Mouse (Mus musculus) forebrain, embryonic 13.5 days (tissue): ENCODE results near the gene Mroh2a. TPM values are rescaled to one million over a fixed set of nuclear protein-coding genes. Genes with fewer than 3 reads are reported as not detected.

Experiments used
- ATAC-seq: fragments of 200-750 bp; cut with Nextera tagmentation; 2 replicates; pipeline ENCODE4 v1.8.0; 2017
- H3K27ac ChIP-seq: fragments of 300-500 bp; sonication (generic); 2 replicates; pipeline ENCODE4 v1.5.1; 2015; ENCODE audit warnings: inconsistent platforms, mild to moderate bottlenecking, moderate library complexity
- H3K27me3 ChIP-seq: fragments of 300-500 bp; sonication (generic); 2 replicates; pipeline ENCODE4 v1.6.1; 2015; ENCODE audit warnings: mild to moderate bottlenecking, inconsistent platforms
- H3K36me3 ChIP-seq: fragments of 300-500 bp; sonication (generic); 2 replicates; pipeline ENCODE4 v1.6.1; 2015; ENCODE audit warnings: mild to moderate bottlenecking, inconsistent platforms; ENCODE audit not compliant: poor library complexity, severe bottlenecking
- H3K4me1 ChIP-seq: fragments of 300-500 bp; sonication (generic); 2 replicates; pipeline ENCODE4 v1.6.1; 2015; ENCODE audit warnings: inconsistent platforms
- H3K4me2 ChIP-seq: fragments of 300-500 bp; sonication (generic); 2 replicates; pipeline ENCODE4 v1.6.1; 2015; ENCODE audit warnings: inconsistent platforms, mild to moderate bottlenecking, moderate library complexity
- H3K4me3 ChIP-seq: fragments of 300-500 bp; sonication (generic); 2 replicates; pipeline ENCODE4 v1.5.1; 2015; ENCODE audit warnings: mild to moderate bottlenecking, inconsistent platforms
- H3K9ac ChIP-seq: fragments of 300-500 bp; sonication (generic); 2 replicates; pipeline ENCODE4 v1.6.1; 2015; ENCODE audit warnings: mild to moderate bottlenecking, inconsistent platforms
- H3K9me3 ChIP-seq: fragments of 300-500 bp; sonication (generic); replicated peaks from 2 replicates; pipeline ENCODE4 v1.6.1; 2016; ENCODE audit warnings: inconsistent platforms
- WGBS: fragments of 180-500 bp; shearing (Covaris S2); methylation state at CpG from one replicate; pipeline ENCODE4 v1.1.7; 2015; 5-methylcytosine and 5-hydroxymethylcytosine counted together
- polyA plus RNA-seq: library from polyadenylated mRNA; unstranded; fragments of >200 nt; fragmentation: Nextera tagmentation; extraction: Ambion mirVana; gene quantifications from 2 replicates; pipeline ENCODE4 v1.2.1, GENCODE M21; 2015

Mroh2a gene
- polyA plus RNA-seq, 1 experiment from 2014 or later: 1.7 TPM

DNA sequence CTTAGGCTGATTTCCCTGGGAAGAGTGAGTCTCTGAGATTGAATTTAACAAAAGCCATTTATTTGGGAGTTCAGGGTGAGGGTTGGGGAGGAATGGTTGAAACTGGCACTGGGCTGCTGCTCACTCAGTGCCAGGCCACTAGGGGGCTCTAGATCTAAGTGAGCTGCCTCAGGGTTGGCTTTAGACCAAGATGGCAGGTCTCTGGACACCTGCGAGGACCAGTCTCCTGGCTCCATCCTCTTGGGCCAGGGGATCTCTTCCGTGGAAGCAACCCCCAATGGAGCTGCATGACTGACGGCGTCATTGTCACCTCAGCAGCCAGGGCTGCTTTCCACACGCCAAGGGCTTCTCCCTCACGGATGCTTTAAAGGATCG, 58.1 kb downstream of the Mroh2a start:
- H3K9me3 ChIP-seq: peaks cover 70% of the 10 kb centered on the region
- H3K27me3 ChIP-seq: no peaks in the 10 kb centered on the region
- no peak overlapping the region for H3K4me2 ChIP-seq
- H3K4me1 ChIP-seq: no peaks in the 10 kb centered on the region
- WGBS: 64% methylated on average over 7 of the region's 7 CpGs
- H3K36me3 ChIP-seq: no peaks in the 10 kb centered on the region
- no peak for ATAC-seq
- H3K4me3 ChIP-seq: no peak overlapping the region
- H3K27ac ChIP-seq: no peak overlapping the region
- no peak overlapping the region for H3K9ac ChIP-seq

GRCm38 (mm10) chr1:88285652-88286051, 58.9 kb downstream of the Mroh2a start:
- 70% methylated on average over 5 of the region's 5 CpGs for WGBS
- Histone ChIP-seq H3K36me3 (no peaks in the 10 kb centered on the region), H3K4me1 (no peaks in the 10 kb centered on the region), H3K4me3 (no peak overlapping the region), H3K9me3 (peaks cover 77% of the 10 kb centered on the region), H3K27ac (no peak overlapping the region), H3K9ac (no peak overlapping the region), H3K4me2 (no peak overlapping the region), H3K27me3 (no peaks in the 10 kb centered on the region)
- ATAC-seq: no peak

- Histone ChIP-seq H3K27ac (no peak overlapping the region), H3K36me3 (no peaks in the 10 kb centered on the region), H3K4me3 (no peak overlapping the region), H3K4me2 (no peak overlapping the region), H3K9me3 (peaks cover 80% of the 10 kb centered on the region), H3K4me1 (no peaks in the 10 kb centered on the region), H3K27me3 (no peaks in the 10 kb centered on the region), H3K9ac (no peak overlapping the region)
- 81% methylated on average over 15 of the region's 15 CpGs for WGBS
- ATAC-seq: no peak
Observed at GRCm38 (mm10) chr1:88286136-88286845, 59.5 kb downstream of the Mroh2a start.

DNA sequence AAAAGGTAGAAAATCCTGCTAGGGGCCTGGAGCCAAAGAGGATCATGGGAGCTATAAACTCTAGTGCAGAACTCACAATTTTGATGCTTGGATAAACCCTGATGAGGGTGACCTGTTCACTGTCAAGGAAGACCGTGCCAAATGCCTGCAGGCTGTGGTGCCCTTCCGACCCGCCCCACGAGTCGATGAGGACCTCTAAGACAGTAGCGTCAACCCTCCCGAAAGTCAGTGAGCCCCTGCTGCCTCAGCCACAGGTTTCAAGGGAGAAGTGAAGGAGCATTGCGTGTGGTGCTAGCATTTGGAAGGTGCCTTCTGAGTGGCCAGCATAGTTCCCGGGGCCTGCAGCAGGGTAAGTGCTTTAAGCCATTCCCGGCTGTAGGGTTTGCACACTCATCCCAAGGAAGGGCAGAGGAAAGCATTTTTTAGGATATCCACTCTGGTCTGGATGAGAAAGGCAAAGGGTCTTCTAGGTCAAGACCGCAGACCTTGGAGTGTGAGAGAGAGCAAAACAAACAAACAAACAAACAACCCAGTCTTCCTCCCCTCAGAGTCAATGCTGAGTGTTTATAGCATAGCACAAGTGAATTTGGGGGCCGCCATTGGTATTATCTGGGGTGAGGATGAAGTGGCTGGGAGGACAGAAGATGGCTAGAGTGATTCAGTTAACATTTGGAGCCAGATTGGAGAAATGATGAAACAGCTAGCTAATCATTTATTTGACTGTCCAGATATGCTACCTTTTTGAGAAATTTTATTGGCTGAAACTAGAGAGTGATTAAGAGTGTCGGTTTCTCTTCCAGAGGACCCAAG, 60.3 kb downstream of the Mroh2a start:
- Histone ChIP-seq H3K27me3 (no peaks in the 10 kb centered on the region), H3K27ac (no peak overlapping the region), H3K4me2 (no peak overlapping the region), H3K9me3 (peaks cover 82% of the 10 kb centered on the region), H3K4me3 (no peak overlapping the region), H3K36me3 (no peaks in the 10 kb centered on the region), H3K9ac (no peak overlapping the region), H3K4me1 (no peaks in the 10 kb centered on the region)
- WGBS: 75% methylated on average over 13 of the region's 13 CpGs
- ATAC-seq: no peak

GRCm38 (mm10) chr1:88287697-88287980, 60.9 kb downstream of the Mroh2a start:
- H3K27ac ChIP-seq: no peak overlapping the region
- peaks cover 83% of the 10 kb centered on the region for H3K9me3 ChIP-seq
- no peaks in the 10 kb centered on the region for H3K36me3 ChIP-seq
- no peaks in the 10 kb centered on the region for H3K4me1 ChIP-seq
- 0 out of 2 replicates have a peak, but pooled peaks have one; percentile 1 for ATAC-seq
- WGBS: 42% methylated on average over 5 of the region's 5 CpGs
- H3K27me3 ChIP-seq: no peaks in the 10 kb centered on the region
- no peak overlapping the region for H3K9ac ChIP-seq
- no peak overlapping the region for H3K4me3 ChIP-seq
- H3K4me2 ChIP-seq: no peak overlapping the region

DNA sequence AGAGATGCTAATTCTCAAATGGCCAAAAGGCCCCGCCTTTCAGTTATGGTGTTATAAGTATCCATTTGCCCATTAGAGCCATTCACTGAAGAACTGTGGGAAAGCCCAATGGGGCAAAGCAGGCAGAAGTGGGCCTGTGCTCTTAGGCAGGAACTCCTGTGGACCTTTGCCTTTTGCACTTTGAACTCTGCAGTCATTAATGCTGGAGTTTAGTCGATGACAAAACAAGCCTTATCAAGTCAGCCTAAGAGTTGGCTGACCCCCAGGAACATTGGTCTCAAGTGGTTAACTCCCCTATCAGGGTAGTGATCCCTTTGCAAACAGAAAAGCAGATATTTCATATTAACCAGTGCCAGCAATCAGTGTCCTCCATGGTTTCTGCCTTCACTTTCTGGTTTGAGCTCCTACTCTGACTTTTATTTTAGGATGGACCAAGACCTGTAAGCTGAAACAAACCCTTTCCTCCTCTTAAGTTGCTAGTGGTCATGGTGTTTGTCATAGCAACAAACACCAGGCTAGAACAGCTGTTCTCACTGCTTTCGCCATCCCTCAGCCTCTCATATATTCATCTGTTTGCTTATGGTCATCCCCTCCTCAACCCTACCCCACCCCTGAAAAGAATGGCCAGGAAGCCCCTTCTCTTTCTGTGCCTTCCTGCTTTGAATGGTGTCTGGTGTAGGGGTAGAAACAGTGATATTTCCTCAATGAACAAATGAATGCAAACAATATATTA, 61.4 kb downstream of the Mroh2a start:
- Histone ChIP-seq H3K9ac (no peak overlapping the region), H3K9me3 (peaks cover 77% of the 10 kb centered on the region), H3K27ac (no peak overlapping the region), H3K4me3 (no peak overlapping the region), H3K27me3 (no peaks in the 10 kb centered on the region), H3K36me3 (no peaks in the 10 kb centered on the region), H3K4me1 (no peaks in the 10 kb centered on the region), H3K4me2 (no peak overlapping the region)
- 0 out of 2 replicates have a peak, but pooled peaks have one; percentile 2 for ATAC-seq
- WGBS: 42% methylated on average over 3 of the region's 3 CpGs

GRCm38 (mm10) chr1:88288789-88289127, 62.0 kb downstream of the Mroh2a start:
- no peaks in the 10 kb centered on the region for H3K27me3 ChIP-seq

GRCm38 (mm10) chr1:88289152-88289551, 62.4 kb downstream of the Mroh2a start:
- Histone ChIP-seq H3K4me2 (no peak overlapping the region), H3K36me3 (no peaks in the 10 kb centered on the region), H3K4me1 (no peaks in the 10 kb centered on the region), H3K27ac (no peak overlapping the region), H3K9me3 (peaks cover 68% of the 10 kb centered on the region), H3K27me3 (no peaks in the 10 kb centered on the region), H3K4me3 (no peak overlapping the region), H3K9ac (no peak overlapping the region)
- WGBS: 51% methylated on average over 2 of the region's 2 CpGs
- no peak for ATAC-seq

More at GRCm38 (mm10) chr1:88288789-88289127, 62.0 kb downstream of the Mroh2a start:
- H3K36me3 ChIP-seq: no peaks in the 10 kb centered on the region
- H3K4me3 ChIP-seq: no peak overlapping the region
- no peaks in the 10 kb centered on the region for H3K4me1 ChIP-seq
- no peak for ATAC-seq
- H3K9ac ChIP-seq: no peak overlapping the region
- H3K9me3 ChIP-seq: peaks cover 71% of the 10 kb centered on the region
- 71% methylated on average over 3 of the region's 3 CpGs for WGBS
- H3K27ac ChIP-seq: no peak overlapping the region
- no peak overlapping the region for H3K4me2 ChIP-seq

- H3K27me3 ChIP-seq: no peaks in the 10 kb centered on the region
- ATAC-seq: no peak
- H3K27ac ChIP-seq: no peak overlapping the region
- no peak overlapping the region for H3K4me2 ChIP-seq
- H3K9ac ChIP-seq: no peak overlapping the region
- no peaks in the 10 kb centered on the region for H3K36me3 ChIP-seq
- peaks cover 66% of the 10 kb centered on the region for H3K9me3 ChIP-seq
- no peaks in the 10 kb centered on the region for H3K4me1 ChIP-seq
- 42% methylated on average over 4 of the region's 4 CpGs for WGBS
- no peak overlapping the region for H3K4me3 ChIP-seq
Observed at GRCm38 (mm10) chr1:88289917-88290316, 63.1 kb downstream of the Mroh2a start.

GRCm38 (mm10) chr1:88290511-88290910, 63.7 kb downstream of the Mroh2a start:
- Histone ChIP-seq H3K27ac (no peak overlapping the region), H3K4me1 (no peaks in the 10 kb centered on the region), H3K36me3 (no peaks in the 10 kb centered on the region), H3K9ac (no peak overlapping the region), H3K27me3 (no peaks in the 10 kb centered on the region), H3K4me3 (no peak overlapping the region), H3K4me2 (no peak overlapping the region), H3K9me3 (peaks cover 61% of the 10 kb centered on the region)
- WGBS: 72% methylated on average over 1 of the region's 1 CpGs
- no peak for ATAC-seq

DNA sequence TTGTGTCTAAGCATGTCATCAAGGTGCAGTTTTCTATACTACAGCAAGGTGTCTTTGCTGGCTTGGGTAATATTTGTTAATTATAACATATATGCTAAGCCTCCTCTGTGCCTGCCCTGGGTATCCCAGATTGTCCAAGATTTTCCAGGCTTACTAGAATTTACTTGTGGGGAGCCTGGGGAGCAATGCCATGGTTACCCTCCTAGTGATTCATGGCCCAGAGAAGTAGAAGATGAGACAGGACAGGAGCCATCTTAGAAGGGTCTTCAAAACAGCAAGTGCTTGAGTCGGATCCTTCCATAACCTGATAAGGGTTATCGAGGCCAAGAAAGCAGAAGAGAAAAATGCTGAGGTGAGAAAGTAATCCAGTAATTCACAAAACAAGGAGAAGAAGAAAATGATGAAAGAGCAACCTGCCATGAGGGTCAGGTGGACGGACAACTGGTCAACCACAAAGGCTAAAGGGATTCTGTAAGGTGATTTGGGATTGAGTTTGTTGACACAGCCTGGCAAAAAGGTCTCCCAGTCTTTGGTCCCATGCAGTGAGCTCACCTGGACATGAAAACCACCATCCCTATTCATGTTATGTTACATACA, 64.7 kb downstream of the Mroh2a start:
- Histone ChIP-seq H3K4me1 (no peaks in the 10 kb centered on the region), H3K27me3 (no peaks in the 10 kb centered on the region), H3K27ac (no peak overlapping the region), H3K36me3 (no peaks in the 10 kb centered on the region), H3K4me2 (no peak overlapping the region), H3K4me3 (no peak overlapping the region), H3K9me3 (peaks cover 61% of the 10 kb centered on the region), H3K9ac (no peak overlapping the region)
- ATAC-seq: no peak
- 63% methylated on average over 3 of the region's 3 CpGs for WGBS

DNA sequence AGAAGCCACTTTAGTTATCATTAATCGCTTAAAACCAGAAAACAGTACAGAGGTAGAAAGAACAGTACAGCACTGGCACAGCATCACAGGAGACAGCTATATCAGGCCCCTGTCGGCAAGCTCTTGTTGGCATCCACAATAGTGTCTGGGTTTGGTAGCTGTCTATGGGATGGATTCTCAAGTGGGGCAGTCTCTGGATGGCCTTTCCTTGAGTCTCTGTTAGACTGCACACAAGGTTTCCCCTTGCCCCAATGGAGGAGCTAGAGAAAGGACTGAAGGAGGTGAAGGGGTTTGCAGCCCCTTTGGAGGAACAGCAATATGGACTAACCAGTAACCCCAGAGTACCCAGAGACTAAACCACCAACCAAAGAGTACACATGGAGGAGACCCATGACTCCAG, 65.3 kb downstream of the Mroh2a start:
- H3K4me2 ChIP-seq: no peak overlapping the region
- no peak for ATAC-seq
- peaks cover 57% of the 10 kb centered on the region for H3K9me3 ChIP-seq
- no peak overlapping the region for H3K27ac ChIP-seq
- H3K4me1 ChIP-seq: no peaks in the 10 kb centered on the region
- H3K27me3 ChIP-seq: no peaks in the 10 kb centered on the region
- no peaks in the 10 kb centered on the region for H3K36me3 ChIP-seq
- WGBS: 55% methylated on average over 2 of the region's 2 CpGs
- H3K4me3 ChIP-seq: no peak overlapping the region
- no peak overlapping the region for H3K9ac ChIP-seq
